Mouse (Mus musculus) left cerebral cortex, postnatal 10 days (tissue): ENCODE results near the gene Msmp. TPM values are rescaled to one million over a fixed set of nuclear protein-coding genes. Genes with fewer than 3 reads are reported as not detected.

Experiments used
- DNase-seq, 2 experiments: peaks; one replicate each; pipeline ENCODE4 v3.0.0; 2021 to 2022; ENCODE audit warnings: low spot score in 2 of 2, mixed read lengths in 1 of 2; ENCODE audit errors: extremely low spot score in 1 of 2
- intact Hi-C: fragments of 180-260 bp; cut with DNase I; formaldehyde crosslinking; loops from one replicate; pipeline ENCODE4 v1.15.1; 2025
- total RNA-seq, 2 experiments: library from RNA; stranded (reverse); gene quantifications; 2 replicates each; pipeline ENCODE4 v1.2.3; 2021

The Msmp gene
- not detected for total RNA-seq

- intact Hi-C loops, result no loop called here
Observed at GRCm38 (mm10) chr4:43584444-43585416, at the start of gene Msmp. TSS of gene Msmp (minus strand) at chr4:43584494.

GRCm38 (mm10) chr4:43633736-43634135 is 49.4 kb upstream of the Msmp start:
- intact Hi-C loops, result no loop called here
- DNase-seq, result no peak

More at GRCm38 (mm10) chr4:43584444-43585416, at the start of gene Msmp:
- DNase-seq, result peak in 1 of 2 experiments; percentile 37

- intact Hi-C loops, result no loop called here
- no peak for DNase-seq
Observed at GRCm38 (mm10) chr4:43633296-43633695, 49.0 kb upstream of the Msmp start.

GRCm38 (mm10) chr4:43631956-43632920 is 47.9 kb upstream of the Msmp start:
- intact Hi-C loops, result loop anchor here (2.0 kb wide), 2 partner anchors 35 to 81 kb away; no protein-coding TSS in a partner anchor
- DNase-seq, result peak in 1 of 2 experiments; percentile 50

DNA sequence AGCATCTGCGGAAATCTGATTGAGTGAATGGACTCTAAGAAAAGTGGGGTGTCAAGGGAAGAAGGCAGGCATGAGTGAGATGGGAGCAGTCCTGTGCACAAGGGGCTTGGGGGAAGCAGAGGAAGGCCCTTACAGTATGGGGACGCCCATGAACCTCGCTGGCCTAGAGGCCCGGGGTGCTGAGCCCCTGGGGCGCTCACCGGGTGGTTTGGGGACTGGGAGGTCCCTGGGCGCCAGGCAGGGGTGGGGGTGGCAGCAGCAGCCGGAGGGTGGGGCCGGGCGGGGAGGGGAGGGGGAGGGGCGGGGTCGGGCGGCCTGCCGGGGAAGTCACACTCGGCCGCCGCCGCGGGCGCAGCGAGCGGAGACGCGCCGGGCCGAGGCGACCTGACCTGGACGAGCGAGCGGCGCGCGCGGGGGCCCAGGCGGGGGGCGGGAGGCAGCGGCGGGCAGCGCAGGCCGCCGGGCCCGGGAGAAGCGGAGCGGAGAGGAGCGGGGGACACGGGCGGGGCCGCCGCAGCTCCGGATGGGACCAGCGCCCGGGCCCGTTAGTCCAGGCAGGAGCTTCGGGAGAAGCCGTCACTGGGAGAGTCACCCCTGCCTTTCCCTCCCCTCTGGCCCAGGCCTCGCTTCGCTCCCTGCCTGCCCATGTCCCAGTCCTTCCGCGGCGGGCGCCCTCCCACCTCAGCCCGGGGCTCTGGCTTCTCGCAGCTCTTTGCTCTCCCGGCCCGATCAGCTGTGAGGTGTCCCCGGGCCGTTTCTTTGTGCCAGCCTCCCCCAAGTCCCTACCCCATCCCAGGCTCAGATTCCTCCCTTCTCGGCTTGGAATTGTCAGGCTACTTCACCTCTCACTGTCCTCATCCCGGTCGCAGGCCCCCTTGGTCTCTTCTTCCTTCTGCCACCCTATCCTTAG is 47.0 kb upstream of the Msmp start, which contains the start of gene Npr2:
TSS of gene Npr2 (plus strand) at position 890 of the 910 bp plus-strand sequence.
- DNase-seq, result peak in 1 of 2 experiments; percentile 71
- intact Hi-C loops, result loop anchor here (2.0 kb wide), 2 partner anchors 36 to 82 kb away; no protein-coding TSS in a partner anchor

DNA sequence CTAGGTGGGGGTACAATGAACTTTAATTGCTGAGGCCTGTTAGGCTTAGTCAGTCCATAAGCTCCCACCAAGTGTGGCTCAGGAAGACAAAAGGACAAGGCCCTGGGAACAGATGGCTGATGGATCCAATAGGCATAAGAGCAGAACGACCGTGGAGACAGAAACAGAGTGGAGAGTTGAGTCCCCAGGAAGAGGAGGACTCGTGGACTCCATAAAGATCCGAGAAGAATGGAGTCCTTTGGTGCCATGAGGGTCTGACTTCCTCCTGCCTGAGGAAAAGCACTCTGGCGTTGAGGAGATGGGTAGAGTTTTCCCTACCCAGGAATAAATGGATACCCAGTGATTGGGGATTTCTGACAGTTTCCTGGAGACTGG is 46.4 kb upstream of the Msmp start:
- DNase-seq, result no peak
- intact Hi-C loops, result loop anchor here (2.0 kb wide), 2 partner anchors 36 to 82 kb away; no protein-coding TSS in a partner anchor

GRCm38 (mm10) chr4:43630030-43630581 is 45.8 kb upstream of the Msmp start:
- peak; percentile 78 to 91 for DNase-seq
- intact Hi-C loops, result loop anchor here (2.0 kb wide), 2 partner anchors 37 to 83 kb away; no protein-coding TSS in a partner anchor

DNA sequence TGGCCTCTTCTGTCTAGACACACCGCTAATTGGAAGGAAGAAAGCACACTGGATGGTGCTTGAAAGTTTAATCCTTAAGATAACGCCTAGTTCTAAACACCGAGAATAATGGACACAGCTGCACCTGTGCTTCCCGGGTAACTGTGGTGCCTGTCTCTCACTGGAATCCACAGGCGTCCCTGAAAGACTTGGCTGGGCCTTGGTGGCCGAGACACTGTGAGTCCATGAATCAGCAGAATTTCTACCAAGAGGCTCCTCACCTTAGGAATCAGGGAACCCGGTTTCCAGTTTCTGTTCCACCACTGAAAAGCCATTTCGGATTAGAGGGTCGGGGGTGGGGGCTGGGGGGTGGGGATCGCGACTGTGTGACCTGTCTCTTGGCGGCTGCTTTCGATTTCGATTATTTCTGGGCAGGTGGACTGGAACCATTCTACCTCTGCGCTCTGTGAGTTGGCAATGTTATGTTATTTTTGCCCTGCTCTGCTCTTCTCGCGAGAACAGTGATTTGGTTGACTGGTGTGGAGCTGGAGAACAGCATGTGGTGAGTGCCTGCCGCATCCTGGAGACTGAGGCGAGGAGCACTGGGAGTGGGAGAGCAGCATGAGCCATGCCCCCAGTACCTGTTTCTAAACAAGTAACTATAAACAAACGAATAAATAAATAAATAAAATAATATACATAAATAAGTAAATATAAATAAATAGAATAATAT is 45.0 kb upstream of the Msmp start:
- intact Hi-C loops, result no loop called here
- no peak for DNase-seq

GRCm38 (mm10) chr4:43620146-43620778 is 36.0 kb upstream of the Msmp start:
- no peak for DNase-seq
- intact Hi-C loops, result no loop called here

DNA sequence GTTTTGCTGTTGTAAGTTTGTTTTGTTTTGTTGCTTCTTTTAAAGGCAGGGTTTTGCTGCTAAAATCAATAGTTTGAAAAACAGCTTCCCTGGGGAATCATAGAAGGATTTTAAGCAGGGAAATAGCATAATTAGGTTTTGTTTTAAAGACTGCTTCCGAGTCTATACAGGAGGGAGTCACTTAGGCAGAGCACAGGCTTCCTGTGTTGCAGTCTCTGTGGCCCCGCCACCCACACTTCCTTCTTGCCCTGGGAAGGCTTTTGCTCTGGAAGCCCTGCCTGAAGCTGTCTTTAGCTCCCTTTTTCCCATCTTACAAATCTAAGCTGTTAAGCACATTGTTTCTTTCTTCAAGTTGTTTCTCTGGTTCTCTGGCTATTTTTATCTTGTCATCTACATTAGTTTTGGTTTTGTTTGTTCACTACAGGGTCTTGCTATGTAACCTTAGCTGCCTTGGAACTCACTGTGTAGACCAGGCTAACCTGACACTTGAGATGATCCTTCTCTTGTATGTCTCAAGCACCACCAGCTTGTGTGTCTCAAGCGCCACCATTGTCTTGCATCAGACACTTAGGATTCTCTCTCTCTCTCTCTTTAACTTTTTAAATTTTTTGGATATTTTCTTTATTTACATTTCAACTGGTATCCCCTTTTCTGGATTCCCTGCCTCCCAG is 28.9 kb upstream of the Msmp start:
- DNase-seq, result no peak
- intact Hi-C loops, result no loop called here

DNA sequence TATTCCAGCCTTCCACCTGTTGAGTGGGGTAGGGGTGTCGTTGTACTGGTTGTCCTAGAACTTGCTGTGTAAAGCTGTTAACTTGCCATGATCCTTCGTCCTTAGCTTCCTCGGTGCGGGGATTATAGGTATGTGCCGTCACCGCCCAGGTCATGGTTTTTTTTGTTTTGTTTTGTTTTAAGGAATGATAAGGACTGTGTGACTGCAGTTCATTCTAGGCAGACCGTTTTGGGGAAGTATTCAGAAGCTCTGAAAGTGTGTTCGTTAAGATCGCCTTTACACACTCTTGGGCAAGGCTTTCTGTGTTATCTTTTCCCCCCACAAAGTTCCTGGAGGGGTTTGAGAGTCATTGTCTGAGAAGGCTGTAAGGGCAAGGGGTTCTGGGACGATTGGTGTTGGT is 28.2 kb upstream of the Msmp start:
- intact Hi-C loops, result no loop called here
- no peak for DNase-seq

DNA sequence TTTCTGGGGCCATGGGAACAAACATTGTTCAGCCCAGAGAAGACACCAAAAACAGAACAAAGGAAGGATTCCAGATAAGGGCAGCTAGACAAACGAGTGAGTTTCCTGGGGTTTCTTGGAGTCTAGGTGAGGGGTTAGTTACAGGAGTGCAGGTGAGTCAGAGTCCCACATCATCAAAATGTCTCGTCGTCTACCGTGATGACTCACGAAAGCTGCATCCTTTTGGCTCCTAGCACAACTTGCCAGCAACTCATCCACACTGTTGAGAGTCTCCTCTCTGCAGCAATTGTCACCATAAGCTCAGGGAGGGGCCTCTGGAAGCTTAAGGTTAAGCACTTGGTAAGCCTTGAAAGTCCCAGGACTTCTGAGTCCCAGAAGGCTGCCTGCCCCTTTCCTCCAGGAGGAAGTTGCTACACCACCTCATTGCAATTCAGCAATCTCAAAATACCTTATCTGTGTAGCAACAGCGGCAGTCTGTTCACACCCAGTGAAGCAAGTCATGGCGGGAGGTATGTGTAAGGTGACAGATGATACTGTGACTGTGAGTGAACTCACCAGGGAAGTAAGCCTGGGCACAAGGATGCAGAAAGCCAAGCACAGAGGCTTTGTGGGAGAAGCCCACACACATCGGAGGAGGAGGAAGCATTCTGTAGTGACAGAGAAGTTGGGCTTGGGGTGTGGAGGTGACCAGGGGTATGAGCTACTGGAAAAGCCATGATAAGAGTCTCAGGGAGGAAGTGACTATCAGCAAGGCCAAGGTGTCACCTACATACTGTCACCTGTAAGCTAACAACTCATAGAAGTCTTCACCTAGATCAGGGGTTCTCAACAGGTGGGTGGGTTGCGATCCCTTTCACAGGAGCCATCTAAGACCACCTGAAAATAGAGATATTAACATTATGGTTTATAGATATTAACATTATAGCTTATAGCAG is 20.7 kb upstream of the Msmp start:
- intact Hi-C loops, result no loop called here
- no peak for DNase-seq

DNA sequence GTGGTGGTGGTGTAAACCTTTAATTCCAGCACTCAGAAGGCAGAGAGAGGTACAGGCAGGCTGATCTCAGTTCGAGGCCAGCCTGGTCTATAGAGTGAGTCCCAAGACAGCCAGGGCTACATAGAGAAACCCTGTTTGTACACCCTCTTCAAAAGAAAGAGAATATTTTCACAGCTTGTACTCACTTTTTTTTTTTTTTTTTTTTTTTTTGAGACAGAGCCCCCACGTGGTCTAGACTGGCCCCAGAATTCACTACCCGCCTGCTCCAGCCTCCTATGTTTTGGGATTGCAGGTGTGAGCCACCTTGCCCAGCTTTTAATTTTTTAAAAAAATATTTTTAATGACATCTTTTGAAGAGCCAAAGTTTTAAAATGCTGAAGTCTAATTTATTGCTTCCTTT is 19.8 kb upstream of the Msmp start:
- intact Hi-C loops, result no loop called here
- DNase-seq, result no peak

DNA sequence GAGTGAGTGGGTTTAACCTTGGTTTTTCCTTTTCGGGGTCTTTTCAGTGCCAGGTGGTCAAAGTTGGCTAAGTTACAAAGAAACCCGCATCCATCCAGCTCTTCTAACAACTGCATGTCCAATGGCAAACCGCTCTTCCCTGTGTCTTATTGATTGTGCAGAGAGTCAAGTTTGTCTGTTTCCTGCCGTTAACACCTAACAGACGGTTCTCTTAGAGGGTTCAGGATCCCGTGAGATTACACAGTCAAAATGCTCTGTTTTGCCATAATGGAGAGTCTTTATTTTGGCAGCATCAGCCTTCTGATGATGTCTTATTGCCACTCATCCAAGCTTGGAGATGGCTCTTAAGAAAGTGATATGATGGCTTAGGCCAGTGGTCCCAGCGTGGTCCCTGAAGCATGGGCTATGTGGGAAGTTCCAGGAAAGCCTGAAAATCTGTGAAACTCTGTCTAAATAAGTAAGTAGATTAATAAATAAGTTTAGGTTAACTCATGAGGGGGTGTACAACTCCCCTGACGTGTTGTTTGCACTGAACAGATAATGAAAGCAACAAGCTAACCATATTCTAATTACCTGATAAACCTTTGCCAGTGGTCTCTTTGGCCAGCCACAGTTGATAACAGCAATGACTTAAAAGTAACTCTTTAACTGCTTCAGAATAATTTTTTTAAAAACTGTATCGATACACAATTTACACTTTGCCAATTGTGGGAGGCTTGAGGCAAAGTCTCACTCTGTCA is 16.1 kb upstream of the Msmp start:
- DNase-seq, result no peak
- intact Hi-C loops, result no loop called here
